Mouse (Mus musculus): ENCODE measurements around the gene Tex19.1. TPM values are rescaled to one million over a fixed set of nuclear protein-coding genes. Genes with fewer than 3 reads are reported as not detected.

Gene Tex19.1
- polyA plus RNA-seq, 1 experiment from 2014 or later: 0.08 TPM

GRCm38 (mm10) chr11:121154203-121154602 lies 8.3 kb downstream of the Tex19.1 start:
- Histone ChIP-seq H3K9me3 (no peaks in the 10 kb centered on the region), H3K4me2 (no peak overlapping the region), H3K4me1 (peaks cover 8% of the 10 kb centered on the region), H3K36me3 (no peaks in the 10 kb centered on the region), H3K4me3 (replicated peaks) (no peak overlapping the region), H3K27ac (no peak overlapping the region), H3K9ac (no peak overlapping the region), H3K27me3 (replicated peaks) (peaks cover 34% of the 10 kb centered on the region)
- no peak for ATAC-seq (ENCODE audit: insufficient read depth, low FRiP score, low read depth)
- 39% methylated on average over 4 of the region's 4 CpGs for WGBS

- no peak for ATAC-seq (ENCODE audit: insufficient read depth, low FRiP score, low read depth)
- 0 out of 2 replicates have a peak overlapping the region, but pooled peaks have one; percentile 6 for H3K9ac ChIP-seq
- 2% methylated on average over 45 of the region's 45 CpGs for WGBS
Measured at GRCm38 (mm10) chr11:121156411-121156891, 10.5 kb downstream of the Tex19.1 start.

GRCm38 (mm10) chr11:121159971-121160370 lies 14.0 kb downstream of the Tex19.1 start, which contains the start of gene Uts2r:
TSS of gene Uts2r (plus strand) at chr11:121160271.
- Histone ChIP-seq H3K36me3 (no peaks in the 10 kb centered on the region), H3K27ac (no peak within 1 kb of the TSS), H3K4me3 (replicated peaks) (no peak within 1 kb of the TSS), H3K4me1 (peaks cover 8% of the 10 kb centered on the region), H3K9me3 (no peaks in the 10 kb centered on the region), H3K4me2 (no peak within 1 kb of the TSS), H3K27me3 (replicated peaks) (peaks cover 33% of the 10 kb centered on the region), H3K9ac (no peak within 1 kb of the TSS)
- WGBS: 82% methylated on average over 5 of the region's 5 CpGs
- ATAC-seq (ENCODE audit: insufficient read depth, low FRiP score, low read depth): no peak

More at GRCm38 (mm10) chr11:121156411-121156891, 10.5 kb downstream of the Tex19.1 start:
- no peak overlapping the region for H3K27ac ChIP-seq
- H3K4me2 ChIP-seq: peak overlapping the region; percentile 62
- H3K27me3 ChIP-seq (replicated peaks): peaks cover 36% of the 10 kb centered on the region
- peaks cover 8% of the 10 kb centered on the region for H3K4me1 ChIP-seq
- H3K4me3 ChIP-seq (replicated peaks): peak overlapping the region; percentile 31
- H3K9me3 ChIP-seq: no peaks in the 10 kb centered on the region
- H3K36me3 ChIP-seq: no peaks in the 10 kb centered on the region

DNA sequence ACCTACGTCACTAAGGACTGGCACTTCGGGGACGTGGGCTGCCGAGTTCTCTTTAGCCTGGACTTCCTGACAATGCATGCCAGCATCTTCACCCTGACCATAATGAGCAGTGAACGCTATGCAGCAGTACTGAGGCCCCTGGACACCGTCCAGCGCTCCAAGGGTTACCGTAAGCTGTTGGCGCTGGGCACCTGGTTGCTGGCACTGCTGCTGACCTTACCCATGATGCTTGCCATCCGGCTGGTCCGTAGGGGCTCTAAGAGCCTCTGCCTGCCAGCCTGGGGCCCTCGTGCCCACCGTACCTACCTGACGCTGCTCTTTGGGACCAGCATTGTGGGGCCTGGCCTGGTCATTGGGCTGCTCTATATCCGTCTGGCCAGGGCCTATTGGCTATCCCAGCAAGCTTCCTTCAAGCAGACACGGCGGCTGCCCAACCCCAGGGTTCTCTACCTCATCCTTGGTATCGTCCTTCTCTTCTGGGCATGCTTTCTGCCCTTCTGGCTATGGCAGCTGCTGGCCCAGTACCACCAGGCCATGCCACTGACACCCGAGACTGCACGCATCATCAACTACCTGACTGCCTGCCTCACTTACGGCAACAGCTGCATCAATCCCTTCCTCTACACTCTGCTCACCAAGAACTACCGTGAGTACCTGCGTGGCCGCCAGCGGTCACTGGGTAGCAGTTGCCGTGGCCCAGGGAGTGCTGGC lies 14.8 kb downstream of the Tex19.1 start:
- ATAC-seq (ENCODE audit: insufficient read depth, low FRiP score, low read depth): no peak
- Histone ChIP-seq H3K4me1 (peaks cover 8% of the 10 kb centered on the region), H3K4me3 (replicated peaks) (no peak overlapping the region), H3K9me3 (no peaks in the 10 kb centered on the region), H3K4me2 (no peak overlapping the region), H3K27me3 (replicated peaks) (peaks cover 25% of the 10 kb centered on the region), H3K9ac (no peak overlapping the region), H3K27ac (no peak overlapping the region), H3K36me3 (no peaks in the 10 kb centered on the region)
- 89% methylated on average over 26 of the region's 26 CpGs for WGBS

- no peak overlapping the region for H3K27ac ChIP-seq
- no peak overlapping the region for H3K4me3 ChIP-seq (replicated peaks)
- WGBS: 85% methylated on average over 4 of the region's 4 CpGs
- no peak overlapping the region for H3K4me2 ChIP-seq
- no peaks in the 10 kb centered on the region for H3K4me1 ChIP-seq
- H3K27me3 ChIP-seq (replicated peaks): 0 out of 2 replicates have a peak, but pooled peaks cover 3% of the 10 kb centered on the region
- H3K36me3 ChIP-seq: no peaks in the 10 kb centered on the region
- no peak overlapping the region for H3K9ac ChIP-seq
- no peaks in the 10 kb centered on the region for H3K9me3 ChIP-seq
- ATAC-seq (ENCODE audit: insufficient read depth, low FRiP score, low read depth): no peak
Measured at GRCm38 (mm10) chr11:121163751-121164150, 17.8 kb downstream of the Tex19.1 start.

GRCm38 (mm10) chr11:121173203-121173602 lies 27.3 kb downstream of the Tex19.1 start:
- Histone ChIP-seq H3K4me2 (no peak overlapping the region), H3K9me3 (no peaks in the 10 kb centered on the region), H3K4me3 (replicated peaks) (no peak overlapping the region), H3K27me3 (replicated peaks) (no peaks in the 10 kb centered on the region), H3K27ac (no peak overlapping the region), H3K9ac (no peak overlapping the region), H3K36me3 (no peaks in the 10 kb centered on the region), H3K4me1 (peaks cover 3% of the 10 kb centered on the region; the same call in 1 of the 2 replicates)
- ATAC-seq (ENCODE audit: insufficient read depth, low FRiP score, low read depth): no peak
- WGBS: 76% methylated on average over 5 of the region's 5 CpGs

- Histone ChIP-seq H3K4me2 (no peak overlapping the region), H3K27me3 (replicated peaks) (no peaks in the 10 kb centered on the region), H3K9ac (no peak overlapping the region), H3K36me3 (no peaks in the 10 kb centered on the region), H3K4me3 (replicated peaks) (no peak overlapping the region), H3K9me3 (no peaks in the 10 kb centered on the region), H3K27ac (no peak overlapping the region), H3K4me1 (peaks cover 3% of the 10 kb centered on the region; the same call in 1 of the 2 replicates)
- 61% methylated on average over 3 of the region's 3 CpGs for WGBS
- no peak for ATAC-seq (ENCODE audit: insufficient read depth, low FRiP score, low read depth)
Measured at GRCm38 (mm10) chr11:121174234-121174633, 28.3 kb downstream of the Tex19.1 start.

GRCm38 (mm10) chr11:121176285-121177270 lies 30.6 kb downstream of the Tex19.1 start:
- Histone ChIP-seq H3K4me2 (no peak overlapping the region), H3K36me3 (no peaks in the 10 kb centered on the region), H3K4me3 (replicated peaks) (no peak overlapping the region), H3K9ac (no peak overlapping the region), H3K9me3 (no peaks in the 10 kb centered on the region), H3K27me3 (replicated peaks) (no peaks in the 10 kb centered on the region), H3K4me1 (peaks cover 3% of the 10 kb centered on the region; the same call in 1 of the 2 replicates), H3K27ac (no peak overlapping the region)
- peak; percentile 63; the same call in 1 of the 2 replicates for ATAC-seq (ENCODE audit: insufficient read depth, low FRiP score, low read depth)
- WGBS: 57% methylated on average over 12 of the region's 12 CpGs

DNA sequence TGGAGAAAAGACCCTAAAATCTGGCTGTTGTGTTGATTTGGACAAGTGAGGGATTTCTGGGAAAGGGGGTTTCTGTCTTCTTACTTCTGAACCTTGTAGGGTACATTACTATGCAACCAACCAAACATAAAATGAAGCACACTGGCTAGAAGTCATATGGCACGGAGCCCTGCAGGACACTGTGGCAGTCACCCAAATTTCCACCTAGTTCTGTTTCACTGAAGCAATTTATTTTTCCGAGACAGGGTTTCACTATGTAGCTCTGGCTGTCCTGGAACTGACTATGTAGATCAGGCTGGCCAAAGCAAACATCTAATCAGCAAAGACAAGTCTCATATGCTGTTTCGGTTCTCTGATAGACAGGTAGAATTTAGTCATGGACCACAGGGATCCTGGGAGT lies 43.7 kb downstream of the Tex19.1 start:
- Histone ChIP-seq H3K4me2 (no peak overlapping the region), H3K27ac (no peak overlapping the region), H3K27me3 (replicated peaks) (no peaks in the 10 kb centered on the region), H3K36me3 (no peaks in the 10 kb centered on the region), H3K4me1 (no peaks in the 10 kb centered on the region), H3K9me3 (no peaks in the 10 kb centered on the region), H3K9ac (no peak overlapping the region), H3K4me3 (replicated peaks) (no peak overlapping the region)
- WGBS: 85% methylated on average over 3 of the region's 3 CpGs
- ATAC-seq (ENCODE audit: insufficient read depth, low FRiP score, low read depth): no peak

DNA sequence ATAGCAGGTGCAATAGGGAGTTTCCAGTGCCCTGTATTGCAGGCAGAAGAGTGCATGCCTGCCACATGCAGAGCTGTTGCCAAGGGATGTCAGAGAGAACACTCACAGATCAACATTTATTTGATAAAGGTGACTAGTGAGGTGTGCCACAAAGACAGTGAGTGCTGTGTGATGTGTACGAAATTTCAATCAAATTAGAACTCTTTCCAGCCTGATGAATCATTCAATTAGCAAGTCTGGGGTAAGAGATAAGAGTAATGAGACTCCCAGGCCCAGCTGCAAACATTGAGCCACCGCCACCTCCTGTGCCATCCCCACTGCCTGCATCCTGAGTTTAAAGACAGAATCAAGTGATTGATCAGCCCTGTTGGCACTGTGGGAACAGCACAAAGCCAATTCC lies 46.8 kb downstream of the Tex19.1 start:
- H3K27me3 ChIP-seq (replicated peaks): no peaks in the 10 kb centered on the region
- 72% methylated on average over 2 of the region's 2 CpGs for WGBS
- no peak overlapping the region for H3K27ac ChIP-seq
- no peak overlapping the region for H3K4me3 ChIP-seq (replicated peaks)
- no peaks in the 10 kb centered on the region for H3K9me3 ChIP-seq
- no peak for ATAC-seq (ENCODE audit: insufficient read depth, low FRiP score, low read depth)
- no peak overlapping the region for H3K9ac ChIP-seq
- no peaks in the 10 kb centered on the region for H3K4me1 ChIP-seq
- H3K36me3 ChIP-seq: no peaks in the 10 kb centered on the region
- H3K4me2 ChIP-seq: no peak overlapping the region

- ATAC-seq (ENCODE audit: insufficient read depth, low FRiP score, low read depth): no peak
- H3K4me2 ChIP-seq: no peak overlapping the region
- H3K36me3 ChIP-seq: no peaks in the 10 kb centered on the region
- H3K9me3 ChIP-seq: no peaks in the 10 kb centered on the region
- H3K27me3 ChIP-seq (replicated peaks): no peaks in the 10 kb centered on the region
- H3K9ac ChIP-seq: no peak overlapping the region
- no peak overlapping the region for H3K27ac ChIP-seq
- 74% methylated on average over 3 of the region's 3 CpGs for WGBS
- no peak overlapping the region for H3K4me3 ChIP-seq (replicated peaks)
- H3K4me1 ChIP-seq: no peaks in the 10 kb centered on the region
Measured at GRCm38 (mm10) chr11:121193415-121193814, 47.5 kb downstream of the Tex19.1 start.
